Mouse (Mus musculus) myocyte (in vitro differentiated cells): ENCODE data around the gene Dact3.

Experiments
- CEBPB ChIP-seq: IDR thresholded peaks from 2 replicates; pipeline ENCODE4 v1.6.1; 2011; ENCODE audit warnings: mild to moderate bottlenecking, moderate library complexity; ENCODE audit not compliant: poor library complexity, insufficient read depth, severe bottlenecking
- E2F4 ChIP-seq: IDR thresholded peaks from one replicate; pipeline ENCODE4 v1.6.1; 2011; ENCODE audit warnings: mild to moderate bottlenecking, control low read depth, moderate library complexity; ENCODE audit not compliant: insufficient read depth
- MAX ChIP-seq: IDR thresholded peaks from one replicate; pipeline ENCODE4 v1.6.1; 2011; ENCODE audit warnings: low read depth, mild to moderate bottlenecking, control low read depth
- POLR2A ChIP-seq: IDR thresholded peaks from one replicate; pipeline ENCODE4 v1.6.1; 2011; ENCODE audit warnings: low read depth, mild to moderate bottlenecking, control low read depth, moderate library complexity; ENCODE audit not compliant: insufficient read length
- POLR2AphosphoS2 ChIP-seq: IDR thresholded peaks from one replicate; pipeline ENCODE4 v1.6.1; 2011; ENCODE audit warnings: low read depth, control low read depth; ENCODE audit not compliant: insufficient read length
- REST ChIP-seq: IDR thresholded peaks from one replicate; pipeline ENCODE4 v1.6.1; 2011; ENCODE audit warnings: mild to moderate bottlenecking, control low read depth, moderate library complexity; ENCODE audit not compliant: insufficient read depth, insufficient read length
- TCF12 ChIP-seq: IDR thresholded peaks from one replicate; pipeline ENCODE4 v1.6.1; 2011; ENCODE audit warnings: mild to moderate bottlenecking, control low read depth; ENCODE audit not compliant: poor library complexity, insufficient read depth, severe bottlenecking
- USF1 ChIP-seq: IDR thresholded peaks from one replicate; pipeline ENCODE4 v1.6.1; 2011; ENCODE audit warnings: low read depth, mild to moderate bottlenecking, control low read depth, moderate library complexity

DNA sequence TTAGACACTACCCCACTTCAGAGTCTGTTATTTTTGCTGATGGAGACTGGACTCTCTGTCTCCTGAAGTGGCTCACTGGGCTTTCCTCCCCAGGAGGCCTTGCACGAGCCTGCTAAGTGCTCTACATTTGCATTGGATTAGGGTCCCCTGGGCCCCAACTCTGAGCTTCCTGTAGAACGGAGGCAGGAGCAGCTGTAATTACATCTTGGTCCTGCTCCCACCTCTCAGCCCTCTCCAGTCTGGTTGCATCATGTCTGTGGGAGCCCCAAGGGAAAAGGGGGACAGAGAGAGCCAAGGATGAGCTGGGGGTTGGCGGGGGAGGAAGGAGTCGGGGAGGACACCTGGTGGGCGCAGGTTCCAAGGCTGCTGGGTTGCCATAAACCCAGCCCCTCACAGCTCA, 25.4 kb downstream of the Dact3 start:
- TF ChIP-seq CEBPB (0 out of 2 replicates have a peak, but pooled peaks have one; percentile 7), MAX (no peak), USF1 (no peak), E2F4 (no peak), POLR2A (no peak), REST (no peak), POLR2AphosphoS2 (no peak), TCF12 (no peak)
